Mouse (Mus musculus): ENCODE measurements at regions not wholly inside any gene's neighbourhood (a gene's known extent, or its start where the extent isn't known, plus 50 kb on each side); places are given as distances from the start of the nearest gene placed in this dataset.

- no peak overlapping the region for H3K4me3 ChIP-seq (ENCODE audit: insufficient read depth, low read depth, low read length)
- no peak for TF ChIP-seq POLR2A (IDR thresholded peaks at IDR 0.05; ENCODE audit: insufficient read depth, low read depth, low read length)
- no peak for TF ChIP-seq CTCF (IDR thresholded peaks at IDR 0.05; ENCODE audit: insufficient read depth, low read depth, low read length)
- no peaks in the 10 kb centered on the region for H3K4me1 ChIP-seq (ENCODE audit: control insufficient read depth, insufficient read depth, low read length)
- 77% methylated on average over 2 of the region's 2 CpGs for WGBS
- no peak overlapping the region for H3K27ac ChIP-seq (ENCODE audit: insufficient read depth, low read depth, low read length)
Measured at GRCm38 (mm10) chr1:127017698-127018097, 187.1 kb upstream of the Nckap5 start.

DNA sequence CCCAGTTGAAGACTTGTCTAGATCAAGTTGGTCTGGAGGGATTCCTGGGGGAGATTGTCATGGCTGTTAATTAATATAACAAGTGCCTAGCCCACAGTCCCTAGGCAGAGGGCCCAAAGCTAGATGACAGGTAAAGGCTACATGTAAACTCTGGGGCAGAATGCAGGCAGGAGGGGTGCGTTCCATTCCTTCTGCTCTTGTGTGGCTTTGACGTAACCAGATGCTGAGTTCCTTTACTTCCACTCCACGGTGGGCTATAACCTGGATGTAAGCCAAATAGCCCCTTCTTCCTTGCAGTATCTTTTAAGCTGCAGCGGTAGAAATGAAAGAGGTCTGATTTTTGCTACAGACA lies 185.3 kb upstream of the Nckap5 start:
- Histone ChIP-seq H3K27ac (ENCODE audit: insufficient read depth, low read depth, low read length) (no peak overlapping the region), H3K4me3 (ENCODE audit: insufficient read depth, low read depth, low read length) (no peak overlapping the region), H3K4me1 (ENCODE audit: control insufficient read depth, insufficient read depth, low read length) (no peaks in the 10 kb centered on the region)
- 73% methylated on average over 4 of the region's 4 CpGs for WGBS
- TF ChIP-seq CTCF (IDR thresholded peaks at IDR 0.05; ENCODE audit: insufficient read depth, low read depth, low read length) (no peak), POLR2A (IDR thresholded peaks at IDR 0.05; ENCODE audit: insufficient read depth, low read depth, low read length) (no peak)

DNA sequence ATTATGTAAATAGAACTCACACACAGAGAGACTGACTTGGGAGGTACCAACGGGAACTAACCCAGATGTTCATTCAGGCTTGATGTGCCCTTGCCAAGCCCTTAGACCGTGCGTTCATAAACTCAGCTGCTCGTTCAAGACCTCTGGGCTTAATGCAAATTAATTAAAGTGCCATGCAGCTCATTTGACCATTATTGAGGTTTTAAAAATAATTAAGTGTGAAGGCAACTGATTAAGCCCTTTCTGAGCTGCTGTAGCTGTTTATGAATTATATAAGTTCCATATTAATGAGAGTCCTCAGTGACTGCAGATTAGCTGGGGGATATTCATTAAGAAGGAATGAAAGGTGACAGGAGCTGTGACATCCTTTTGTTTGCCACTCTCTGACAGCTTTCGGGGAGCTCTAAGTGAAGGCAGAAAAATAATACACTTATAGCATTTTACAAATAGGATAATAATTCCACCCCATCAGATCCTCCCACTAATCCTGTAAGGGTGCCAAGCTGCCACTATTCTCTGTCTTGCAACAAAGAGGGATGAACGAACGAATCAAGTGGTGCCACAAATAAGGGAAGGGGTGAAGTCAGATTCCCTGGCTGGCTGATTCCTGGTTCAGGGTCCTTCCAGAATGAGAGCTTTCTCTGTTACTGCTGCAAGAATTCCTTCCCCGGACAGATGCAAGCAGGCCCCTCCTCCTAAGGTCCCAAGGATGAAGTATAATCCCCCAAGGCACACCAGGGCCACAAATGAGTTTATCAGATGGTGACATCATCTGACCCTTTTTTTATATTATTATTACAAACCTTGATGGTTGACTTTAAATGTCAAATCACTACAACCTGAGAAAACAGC lies 184.7 kb upstream of the Nckap5 start:
- TF ChIP-seq CTCF (IDR thresholded peaks at IDR 0.05; ENCODE audit: insufficient read depth, low read depth, low read length): no peak
- TF ChIP-seq POLR2A (IDR thresholded peaks at IDR 0.05; ENCODE audit: insufficient read depth, low read depth, low read length): no peak
- Histone ChIP-seq H3K4me3 (ENCODE audit: insufficient read depth, low read depth, low read length) (no peak overlapping the region), H3K4me1 (ENCODE audit: control insufficient read depth, insufficient read depth, low read length) (no peaks in the 10 kb centered on the region), H3K27ac (ENCODE audit: insufficient read depth, low read depth, low read length) (no peak overlapping the region)
- WGBS: 51% methylated on average over 8 of the region's 8 CpGs

DNA sequence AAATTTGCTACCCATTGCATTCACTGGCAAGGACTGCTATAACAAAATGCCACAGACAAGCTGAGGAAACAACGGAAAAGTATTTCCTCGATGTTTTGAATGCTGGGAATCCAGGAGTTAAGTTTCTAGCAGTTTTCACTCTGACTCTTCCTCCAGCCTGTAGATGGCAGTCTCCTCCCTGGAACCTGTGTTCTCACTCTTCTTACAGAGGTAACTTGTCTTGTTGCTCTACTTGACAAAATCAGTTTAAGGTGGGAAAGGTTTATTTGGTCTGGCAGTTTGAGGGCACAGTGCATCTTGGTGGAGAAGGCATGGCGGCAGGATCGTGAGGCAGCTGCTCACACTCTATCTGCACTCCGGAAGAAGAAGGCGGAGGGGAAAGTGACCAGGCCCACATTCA lies 181.3 kb upstream of the Nckap5 start:
- WGBS: 78% methylated on average over 6 of the region's 6 CpGs
- no peak for TF ChIP-seq CTCF (IDR thresholded peaks at IDR 0.05; ENCODE audit: insufficient read depth, low read depth, low read length)
- TF ChIP-seq POLR2A (IDR thresholded peaks at IDR 0.05; ENCODE audit: insufficient read depth, low read depth, low read length): no peak
- H3K4me3 ChIP-seq (ENCODE audit: insufficient read depth, low read depth, low read length): no peak overlapping the region
- no peaks in the 10 kb centered on the region for H3K4me1 ChIP-seq (ENCODE audit: control insufficient read depth, insufficient read depth, low read length)
- H3K27ac ChIP-seq (ENCODE audit: insufficient read depth, low read depth, low read length): no peak overlapping the region

GRCm38 (mm10) chr1:127009699-127010098 lies 179.1 kb upstream of the Nckap5 start:
- TF ChIP-seq CTCF (IDR thresholded peaks at IDR 0.05; ENCODE audit: insufficient read depth, low read depth, low read length): no peak
- no peak for TF ChIP-seq POLR2A (IDR thresholded peaks at IDR 0.05; ENCODE audit: insufficient read depth, low read depth, low read length)
- Histone ChIP-seq H3K4me3 (ENCODE audit: insufficient read depth, low read depth, low read length) (no peak overlapping the region), H3K4me1 (ENCODE audit: control insufficient read depth, insufficient read depth, low read length) (no peaks in the 10 kb centered on the region), H3K27ac (ENCODE audit: insufficient read depth, low read depth, low read length) (no peak overlapping the region)
- WGBS: 76% methylated on average over 4 of the region's 4 CpGs

DNA sequence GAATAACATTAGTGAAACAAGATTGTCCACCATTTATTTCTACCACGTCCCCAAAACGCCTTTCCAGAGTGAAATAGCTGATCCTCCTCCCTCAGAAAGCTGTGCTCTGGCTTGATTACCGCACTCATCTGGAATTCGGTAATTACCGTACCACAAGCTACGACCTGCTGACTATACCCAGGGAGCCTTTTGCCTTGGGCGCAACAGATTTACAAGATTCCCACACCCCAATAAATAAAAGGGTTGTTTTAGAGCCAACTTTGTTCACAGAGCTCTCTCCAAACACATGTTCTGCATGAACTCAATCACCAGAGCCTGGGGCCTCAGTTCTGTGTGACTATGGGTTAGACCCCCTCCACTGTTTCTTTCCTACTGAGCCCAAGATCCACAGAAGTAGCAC lies 171.1 kb upstream of the Nckap5 start:
- H3K4me3 ChIP-seq (ENCODE audit: insufficient read depth, low read depth, low read length): no peak overlapping the region
- TF ChIP-seq CTCF (IDR thresholded peaks at IDR 0.05; ENCODE audit: insufficient read depth, low read depth, low read length) (no peak), POLR2A (IDR thresholded peaks at IDR 0.05; ENCODE audit: insufficient read depth, low read depth, low read length) (no peak)
- H3K27ac ChIP-seq (ENCODE audit: insufficient read depth, low read depth, low read length): no peak overlapping the region
- no peaks in the 10 kb centered on the region for H3K4me1 ChIP-seq (ENCODE audit: control insufficient read depth, insufficient read depth, low read length)
- 48% methylated on average over 7 of the region's 7 CpGs for WGBS

GRCm38 (mm10) chr1:126993061-126993640 lies 162.6 kb upstream of the Nckap5 start:
- WGBS: 84% methylated on average over 1 of the region's 1 CpGs
- Histone ChIP-seq H3K4me3 (ENCODE audit: insufficient read depth, low read depth, low read length) (no peak overlapping the region), H3K27ac (ENCODE audit: insufficient read depth, low read depth, low read length) (no peak overlapping the region), H3K4me1 (ENCODE audit: control insufficient read depth, insufficient read depth, low read length) (no peaks in the 10 kb centered on the region)
- no peak for TF ChIP-seq POLR2A (IDR thresholded peaks at IDR 0.05; ENCODE audit: insufficient read depth, low read depth, low read length)
- no peak for TF ChIP-seq CTCF (IDR thresholded peaks at IDR 0.05; ENCODE audit: insufficient read depth, low read depth, low read length)

DNA sequence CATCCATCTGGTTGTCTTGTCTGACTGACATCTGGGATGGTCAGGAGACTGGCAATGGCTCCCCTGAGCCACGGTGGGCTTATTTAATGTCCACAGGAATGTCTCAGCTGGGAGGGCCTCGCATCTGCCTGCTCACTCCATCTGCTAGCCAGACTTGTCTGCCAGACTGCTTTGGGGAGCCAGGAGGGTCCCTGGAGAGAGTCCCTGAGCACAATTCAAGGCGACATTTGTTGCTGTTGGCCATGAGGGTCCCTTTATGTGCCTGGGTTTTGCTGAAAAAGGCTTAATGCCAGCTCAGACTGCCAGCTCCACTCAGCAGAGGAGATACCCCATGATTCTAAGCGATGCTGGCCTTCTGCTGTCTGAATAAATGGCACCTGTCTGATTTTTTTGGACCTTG lies 161.8 kb upstream of the Nckap5 start:
- Histone ChIP-seq H3K4me3 (ENCODE audit: insufficient read depth, low read depth, low read length) (no peak overlapping the region), H3K27ac (ENCODE audit: insufficient read depth, low read depth, low read length) (no peak overlapping the region), H3K4me1 (ENCODE audit: control insufficient read depth, insufficient read depth, low read length) (no peaks in the 10 kb centered on the region)
- TF ChIP-seq CTCF (IDR thresholded peaks at IDR 0.05; ENCODE audit: insufficient read depth, low read depth, low read length): no peak
- no peak for TF ChIP-seq POLR2A (IDR thresholded peaks at IDR 0.05; ENCODE audit: insufficient read depth, low read depth, low read length)
- WGBS: 50% methylated on average over 4 of the region's 4 CpGs

DNA sequence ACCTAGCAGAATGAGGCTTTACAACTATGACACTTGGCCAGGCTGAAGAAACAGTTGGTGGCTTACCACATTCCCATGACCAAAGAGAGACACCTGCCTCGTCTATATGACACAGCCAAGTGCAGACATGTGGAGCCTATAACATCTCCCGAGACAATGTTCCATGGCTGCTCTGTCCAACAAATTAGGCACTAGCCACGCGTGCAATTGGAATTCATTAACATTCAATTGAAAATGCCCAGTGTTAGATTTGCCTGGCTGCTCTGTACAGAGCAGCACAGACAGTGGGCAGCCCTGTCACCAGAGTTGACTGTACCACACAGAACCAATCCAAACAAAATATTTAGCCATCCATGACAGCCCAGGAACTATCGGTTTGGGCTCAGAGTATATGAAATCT lies 152.2 kb upstream of the Nckap5 start:
- no peaks in the 10 kb centered on the region for H3K4me1 ChIP-seq (ENCODE audit: control insufficient read depth, insufficient read depth, low read length)
- 61% methylated on average over 5 of the region's 5 CpGs for WGBS
- H3K4me3 ChIP-seq (ENCODE audit: insufficient read depth, low read depth, low read length): no peak overlapping the region
- no peak for TF ChIP-seq CTCF (IDR thresholded peaks at IDR 0.05; ENCODE audit: insufficient read depth, low read depth, low read length)
- no peak for TF ChIP-seq POLR2A (IDR thresholded peaks at IDR 0.05; ENCODE audit: insufficient read depth, low read depth, low read length)
- no peak overlapping the region for H3K27ac ChIP-seq (ENCODE audit: insufficient read depth, low read depth, low read length)
